Mouse (Mus musculus) neural tube, embryonic 11.5 days (tissue): ENCODE measurements around the gene Tmem39b. TPM values are rescaled to one million over a fixed set of nuclear protein-coding genes. Genes with fewer than 3 reads are reported as not detected.
"Not testable (repeated sequence)": the region's sequence is repeated elsewhere in the genome, so short reads cannot be mapped to it uniquely, and the experiment has no call there.

ENCODE experiments used
- ATAC-seq: fragments of 200-750 bp; cut with Nextera tagmentation; 2 replicates; pipeline ENCODE4 v1.8.0; 2017; ENCODE audit warnings: moderate number of reproducible peaks, mild to moderate bottlenecking, moderate TSS enrichment, moderate library complexity; ENCODE audit not compliant: insufficient read depth, low FRiP score, low TSS enrichment
- DNase-seq: peaks from one replicate; pipeline ENCODE4 v3.0.0-alpha.2; 2015; ENCODE audit warnings: low spot score
- H3K27ac ChIP-seq: fragments of 300-500 bp; sonication (generic); 2 replicates; pipeline ENCODE4 v1.5.1; 2014; ENCODE audit warnings: low read depth, mild to moderate bottlenecking, low read length
- H3K27me3 ChIP-seq: fragments of 300-500 bp; sonication (generic); 2 replicates; pipeline ENCODE4 v1.6.1; 2014; ENCODE audit warnings: mild to moderate bottlenecking, low read length, mixed read lengths; ENCODE audit not compliant: control insufficient read depth, insufficient read depth
- H3K36me3 ChIP-seq: fragments of 300-500 bp; sonication (generic); 2 replicates; pipeline ENCODE4 v1.6.1; 2014; ENCODE audit warnings: mild to moderate bottlenecking, low read length, moderate library complexity, mixed read lengths; ENCODE audit not compliant: control insufficient read depth, insufficient read depth
- H3K4me1 ChIP-seq: fragments of 300-500 bp; sonication (generic); 2 replicates; pipeline ENCODE4 v1.6.1; 2014; ENCODE audit warnings: low read length, mixed read lengths; ENCODE audit not compliant: control insufficient read depth, insufficient read depth
- H3K4me2 ChIP-seq: fragments of 300-500 bp; sonication (generic); 2 replicates; pipeline ENCODE4 v1.6.1; 2014; ENCODE audit warnings: low read depth, mild to moderate bottlenecking, moderate library complexity
- H3K4me3 ChIP-seq: fragments of 300-500 bp; sonication (generic); 2 replicates; pipeline ENCODE4 v1.5.1; 2014; ENCODE audit warnings: low read depth, low read length
- H3K9ac ChIP-seq: fragments of 300-500 bp; sonication (generic); 2 replicates; pipeline ENCODE4 v1.6.1; 2014; ENCODE audit warnings: mild to moderate bottlenecking, low read length
- H3K9me3 ChIP-seq: fragments of 300-500 bp; sonication (generic); 2 replicates; pipeline ENCODE4 v1.6.1; 2016; ENCODE audit warnings: low read length; ENCODE audit not compliant: control insufficient read depth
- WGBS: fragments of 180-500 bp; shearing (Covaris S2); extraction: QIAGEN DNeasy Blood & Tissue Kit; methylation state at CpG from one replicate; pipeline ENCODE4 v1.1.7; 2014; 5-methylcytosine and 5-hydroxymethylcytosine counted together
- polyA plus RNA-seq: library from polyadenylated mRNA; unstranded; fragments of >200 nt; fragmentation: Nextera tagmentation; extraction: Ambion mirVana; gene quantifications from 2 replicates; pipeline ENCODE4 v1.2.1, GENCODE M21; 2014

Tmem39b gene
- polyA plus RNA-seq, 1 experiment from 2014 or later: 32.4 TPM

DNA sequence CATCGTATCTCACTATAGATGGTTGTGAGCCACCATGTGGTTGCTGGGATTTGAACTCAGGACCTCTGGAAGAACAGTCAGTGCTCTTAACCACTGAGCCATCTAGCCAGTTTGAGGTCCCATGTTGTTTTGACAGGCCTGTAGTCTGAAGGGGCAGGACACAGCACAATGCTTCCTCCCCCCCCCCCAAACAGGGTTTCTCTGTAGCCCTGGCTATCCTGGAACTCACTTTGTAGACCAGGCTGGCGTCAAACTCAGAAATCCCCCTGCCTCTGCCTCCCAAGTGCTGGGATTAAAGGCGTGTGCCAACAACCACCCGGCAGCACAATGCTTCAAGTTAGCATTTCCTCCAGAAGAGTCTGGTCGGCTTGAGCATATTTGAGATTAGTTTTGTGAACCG lies 4.0 kb upstream of the Tmem39b start:
- DNase-seq, H3K36me3 ChIP-seq, ATAC-seq, H3K4me2 ChIP-seq, H3K27ac ChIP-seq, H3K9ac ChIP-seq, H3K4me3 ChIP-seq, H3K9me3 ChIP-seq, H3K4me1 ChIP-seq, H3K27me3 ChIP-seq: not testable (repeated sequence)
- WGBS: 94% methylated on average over 6 of the region's 6 CpGs

DNA sequence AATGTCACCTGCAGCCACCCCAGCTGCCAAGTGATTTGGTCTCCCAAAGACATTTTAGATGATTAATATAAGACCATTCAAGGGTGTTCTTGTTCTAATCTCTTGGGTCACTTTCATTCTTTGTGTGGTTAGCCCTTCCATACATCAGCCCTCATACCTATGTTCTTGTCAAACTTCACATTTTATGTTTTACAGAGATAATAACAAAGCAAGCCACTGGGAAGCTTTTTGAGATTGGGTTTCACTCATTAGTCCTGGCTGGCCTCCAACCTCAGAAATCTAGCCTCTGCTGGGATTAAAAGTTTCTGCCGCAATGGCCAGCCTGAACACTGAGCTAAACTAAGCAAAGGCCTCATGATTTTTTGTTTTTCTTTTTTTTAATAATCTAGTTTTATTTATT lies 3.6 kb upstream of the Tmem39b start:
- H3K27me3 ChIP-seq: no peaks in the 10 kb centered on the region
- 86% methylated on average over 1 of the region's 1 CpGs for WGBS
- no peak overlapping the region for H3K27ac ChIP-seq

DNA sequence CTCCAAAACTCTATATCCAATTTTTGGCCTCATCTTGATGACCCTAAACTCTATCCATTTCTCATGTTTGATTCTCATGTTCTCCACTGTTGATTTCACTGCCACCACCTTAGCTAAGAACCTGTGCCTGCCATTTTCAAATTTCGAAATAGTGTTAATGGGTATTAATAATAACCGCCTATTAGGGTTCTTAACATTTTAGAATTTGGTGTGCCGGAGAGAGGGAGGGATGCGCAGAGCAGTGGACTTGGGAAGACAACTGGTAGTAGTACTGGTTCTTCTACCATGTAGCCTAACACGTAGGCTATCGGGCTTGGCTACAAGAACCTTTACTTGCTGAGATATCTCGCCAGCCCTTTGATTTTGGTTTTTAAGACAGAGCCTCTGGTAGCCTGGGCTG lies 553 bp upstream of the Tmem39b start:
- ATAC-seq (no peak), DNase-seq (no peak)
- Histone ChIP-seq H3K4me3 (peak overlapping the region; percentile 59), H3K36me3 (peaks cover 6% of the 10 kb centered on the region), H3K9ac (peak overlapping the region; percentile 82), H3K4me1 (peaks cover 5% of the 10 kb centered on the region; the same call in 1 of the 2 replicates), H3K27me3 (no peaks in the 10 kb centered on the region), H3K4me2 (peak overlapping the region; percentile 55), H3K9me3 (no peaks in the 10 kb centered on the region), H3K27ac (peak overlapping the region; percentile 93)
- WGBS: 84% methylated on average over 7 of the region's 7 CpGs

More for the DNA sequence above, 3.6 kb upstream of the Tmem39b start:
- Histone ChIP-seq H3K9ac (no peak overlapping the region), H3K4me3 (no peak overlapping the region), H3K4me1 (peaks cover 9% of the 10 kb centered on the region; the same call in 1 of the 2 replicates), H3K36me3 (peaks cover 2% of the 10 kb centered on the region; the same call in 1 of the 2 replicates), H3K9me3 (no peaks in the 10 kb centered on the region), H3K4me2 (no peak overlapping the region)
- ATAC-seq (no peak), DNase-seq (no peak)

DNA sequence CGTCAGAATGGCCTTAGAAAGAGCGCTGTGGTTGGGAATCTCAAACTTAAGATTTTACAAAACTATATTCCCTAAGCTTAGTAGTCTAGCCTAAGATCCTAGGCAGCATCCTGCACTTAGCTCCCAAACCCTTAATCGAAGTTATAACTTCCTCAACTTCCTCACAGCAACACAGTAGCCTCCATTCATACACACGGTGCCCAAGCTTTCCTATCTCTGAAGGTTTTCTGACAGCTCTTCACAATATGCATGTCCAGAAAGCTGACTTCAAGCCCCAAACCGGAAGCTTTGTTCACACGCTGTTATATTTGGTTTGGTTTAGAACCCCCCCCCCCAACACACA lies 852 bp downstream of the Tmem39b start:
- peak overlapping the region; percentile 59 for H3K4me3 ChIP-seq
- H3K4me1 ChIP-seq: peaks cover 5% of the 10 kb centered on the region; the same call in 1 of the 2 replicates
- H3K36me3 ChIP-seq: peaks cover 12% of the 10 kb centered on the region
- H3K9ac ChIP-seq: peak overlapping the region; percentile 82; the same call in 1 of the 2 replicates
- ATAC-seq (no peak), DNase-seq (no peak)
- H3K27me3 ChIP-seq: no peaks in the 10 kb centered on the region
- WGBS: 28% methylated on average over 6 of the region's 6 CpGs
- H3K4me2 ChIP-seq: peak overlapping the region; percentile 49
- no peak overlapping the region for H3K27ac ChIP-seq
- no peaks in the 10 kb centered on the region for H3K9me3 ChIP-seq

DNA sequence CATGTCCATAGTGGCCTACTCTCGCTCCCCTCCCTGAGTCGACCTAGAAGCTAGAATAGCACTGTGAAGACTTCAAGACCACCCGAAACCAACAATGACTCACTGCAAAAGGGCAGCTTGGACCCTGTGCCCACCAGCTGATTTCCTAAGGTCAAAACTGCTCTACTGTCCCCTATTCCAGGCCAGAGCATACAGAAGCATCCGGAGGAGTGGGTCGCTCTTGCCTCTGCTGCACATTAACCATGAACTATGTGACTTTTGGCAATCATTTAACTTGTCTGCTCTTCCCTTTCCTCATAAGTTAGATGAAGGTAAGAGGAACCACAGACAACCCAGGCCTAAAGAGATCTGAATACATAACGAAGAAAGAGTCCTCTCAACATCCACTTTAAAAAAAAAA lies 12.1 kb downstream of the Tmem39b start:
- H3K9me3 ChIP-seq: no peaks in the 10 kb centered on the region
- DNase-seq (no peak), ATAC-seq (no peak)
- no peaks in the 10 kb centered on the region for H3K27me3 ChIP-seq
- no peak overlapping the region for H3K4me3 ChIP-seq
- 93% methylated on average over 6 of the region's 6 CpGs for WGBS
- no peaks in the 10 kb centered on the region for H3K4me1 ChIP-seq
- H3K36me3 ChIP-seq: peaks cover 28% of the 10 kb centered on the region
- H3K9ac ChIP-seq: no peak overlapping the region
- H3K4me2 ChIP-seq: no peak overlapping the region
- no peak overlapping the region for H3K27ac ChIP-seq

DNA sequence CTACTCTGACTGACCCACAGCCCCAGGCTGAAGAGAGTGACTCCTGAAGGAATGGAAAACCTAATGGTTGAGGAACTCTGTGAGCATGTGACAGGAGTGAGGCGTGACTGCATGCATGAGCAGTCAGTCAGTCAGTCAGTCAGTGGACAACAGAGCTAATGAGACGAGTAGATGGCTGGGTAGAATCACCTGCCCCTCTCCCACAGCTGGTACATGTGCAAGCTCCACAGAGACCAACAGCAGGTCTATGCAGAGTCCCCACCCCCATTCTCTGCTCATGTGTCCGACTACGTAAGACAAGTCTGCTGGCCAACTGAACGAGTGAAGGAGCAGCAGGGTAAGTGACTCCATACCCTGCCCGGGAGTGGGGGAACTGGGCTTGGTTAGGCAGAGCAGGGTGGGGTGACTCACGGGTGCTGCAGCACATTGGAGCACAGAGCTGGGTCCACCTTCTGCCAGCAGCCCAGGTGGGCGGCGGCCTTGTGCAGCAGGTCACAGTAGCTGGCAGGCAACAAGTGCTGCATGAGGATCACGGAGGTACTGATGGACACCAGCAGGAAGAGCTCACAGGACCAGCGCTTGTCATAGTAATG lies 12.6 kb downstream of the Tmem39b start:
- no peak overlapping the region for H3K27ac ChIP-seq
- H3K27me3 ChIP-seq: no peaks in the 10 kb centered on the region
- no peak for ATAC-seq
- H3K9ac ChIP-seq: no peak overlapping the region
- WGBS: 90% methylated on average over 11 of the region's 11 CpGs
- DNase-seq: no peak
- no peak overlapping the region for H3K4me3 ChIP-seq
- no peak overlapping the region for H3K4me2 ChIP-seq
- H3K4me1 ChIP-seq: no peaks in the 10 kb centered on the region
- peaks cover 28% of the 10 kb centered on the region for H3K36me3 ChIP-seq
- no peaks in the 10 kb centered on the region for H3K9me3 ChIP-seq

DNA sequence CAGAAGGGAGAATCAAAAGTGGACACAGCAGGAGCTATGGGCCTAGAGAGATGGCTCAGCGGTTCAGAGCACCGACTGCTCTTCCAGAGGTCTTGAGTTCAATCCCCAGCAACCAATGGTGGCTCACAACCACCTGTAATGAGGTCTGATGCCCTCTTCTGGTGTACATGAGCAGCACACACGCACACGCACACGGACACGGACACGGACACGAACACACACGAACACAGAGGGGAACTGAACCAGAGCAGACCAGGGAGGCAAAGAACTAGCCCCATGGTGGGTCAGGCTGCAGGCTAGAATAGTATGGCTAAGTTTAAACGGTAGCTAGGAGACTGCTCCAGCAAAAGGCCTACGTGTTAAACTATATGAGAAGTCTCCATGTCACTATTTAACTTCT lies 14.8 kb downstream of the Tmem39b start:
- Histone ChIP-seq H3K27ac (no peak overlapping the region), H3K36me3 (peaks cover 28% of the 10 kb centered on the region), H3K4me1 (no peaks in the 10 kb centered on the region), H3K9me3 (no peaks in the 10 kb centered on the region), H3K9ac (no peak overlapping the region), H3K27me3 (no peaks in the 10 kb centered on the region), H3K4me3 (no peak overlapping the region), H3K4me2 (no peak overlapping the region)
- no peak for ATAC-seq
- no peak for DNase-seq
- WGBS: 96% methylated on average over 11 of the region's 11 CpGs

DNA sequence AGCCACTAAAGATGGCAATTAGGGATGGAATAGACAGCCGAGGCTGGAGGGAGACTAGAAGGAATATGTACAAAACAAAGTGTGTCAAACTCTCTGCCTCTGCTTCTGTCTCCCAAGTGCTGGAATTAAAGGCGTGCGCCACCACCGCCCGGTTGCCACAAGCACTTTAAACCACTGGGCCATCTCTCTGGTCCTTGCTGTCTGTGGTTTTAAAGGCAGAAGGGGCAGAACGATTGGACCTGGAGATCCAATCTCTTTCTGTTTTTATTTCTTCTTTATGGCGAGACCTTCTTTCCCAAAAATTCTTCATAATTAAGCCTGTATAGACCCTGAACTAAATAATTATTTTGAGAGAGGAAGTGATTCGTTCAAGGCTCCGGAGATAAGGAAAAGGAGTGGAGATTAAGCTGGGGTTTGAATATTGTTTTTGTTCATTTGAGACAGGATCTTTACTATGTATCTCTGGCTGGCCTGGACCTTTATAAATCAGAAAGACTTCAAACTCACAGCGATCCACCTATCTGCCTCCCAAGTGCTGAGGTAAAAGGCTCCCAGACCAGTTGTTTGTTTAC lies 23.7 kb downstream of the Tmem39b start:
- Histone ChIP-seq H3K27me3 (no peaks in the 10 kb centered on the region), H3K4me2 (peak overlapping the region; percentile 89), H3K4me3 (peak overlapping the region; percentile 98), H3K9me3 (no peaks in the 10 kb centered on the region), H3K4me1 (no peaks in the 10 kb centered on the region), H3K27ac (no peak overlapping the region), H3K9ac (peak overlapping the region; percentile 88), H3K36me3 (peaks cover 5% of the 10 kb centered on the region; the same call in 1 of the 2 replicates)
- ATAC-seq (no peak), DNase-seq (no peak)
- 9% methylated on average over 10 of the region's 10 CpGs for WGBS
